Mouse (Mus musculus) pancreas, adult 10 weeks (tissue): ENCODE data around the gene Tceal8. TPM values are rescaled to one million over a fixed set of nuclear protein-coding genes. Genes with fewer than 3 reads are reported as not detected.

Experiments used
- polyA plus RNA-seq: library from polyadenylated mRNA; stranded (reverse); fragments of 350-450 nt; fragmentation: Illumina TruSeq; extraction: RNeasy Lipid Tissue Mini Kit (QIAGEN cat#74804); gene quantifications from one replicate; pipeline ENCODE4 v1.2.3, GENCODE M21; 2015; ENCODE audit warnings: low read depth, low replicate concordance; ENCODE audit not compliant: insufficient read depth

Gene Tceal8
- polyA plus RNA-seq = 17.8 TPM

DNA sequence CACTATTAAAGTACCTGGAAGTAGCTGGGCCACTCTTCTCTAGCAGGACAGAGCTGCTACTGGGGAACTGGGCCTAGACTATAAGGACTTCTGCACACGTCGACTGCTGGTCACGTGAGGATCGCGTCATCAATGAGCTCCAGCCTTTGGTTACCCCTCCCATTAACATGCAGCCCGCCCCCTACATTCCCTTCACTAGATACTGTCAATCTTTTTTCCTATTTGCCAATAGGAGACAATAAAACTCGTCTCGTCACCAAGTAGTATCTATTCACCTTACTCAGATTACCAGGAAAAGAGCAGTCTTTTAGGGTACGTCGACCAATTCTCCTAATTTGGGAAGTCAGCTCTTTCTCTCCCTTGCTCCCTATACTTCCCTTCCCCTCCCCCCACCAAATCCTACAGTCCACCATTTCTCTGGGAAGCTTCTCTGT, at the start of gene Tceal8:
Tceal8 (minus strand) TSS at position 225 of the 434 bp plus-strand sequence.

DNA sequence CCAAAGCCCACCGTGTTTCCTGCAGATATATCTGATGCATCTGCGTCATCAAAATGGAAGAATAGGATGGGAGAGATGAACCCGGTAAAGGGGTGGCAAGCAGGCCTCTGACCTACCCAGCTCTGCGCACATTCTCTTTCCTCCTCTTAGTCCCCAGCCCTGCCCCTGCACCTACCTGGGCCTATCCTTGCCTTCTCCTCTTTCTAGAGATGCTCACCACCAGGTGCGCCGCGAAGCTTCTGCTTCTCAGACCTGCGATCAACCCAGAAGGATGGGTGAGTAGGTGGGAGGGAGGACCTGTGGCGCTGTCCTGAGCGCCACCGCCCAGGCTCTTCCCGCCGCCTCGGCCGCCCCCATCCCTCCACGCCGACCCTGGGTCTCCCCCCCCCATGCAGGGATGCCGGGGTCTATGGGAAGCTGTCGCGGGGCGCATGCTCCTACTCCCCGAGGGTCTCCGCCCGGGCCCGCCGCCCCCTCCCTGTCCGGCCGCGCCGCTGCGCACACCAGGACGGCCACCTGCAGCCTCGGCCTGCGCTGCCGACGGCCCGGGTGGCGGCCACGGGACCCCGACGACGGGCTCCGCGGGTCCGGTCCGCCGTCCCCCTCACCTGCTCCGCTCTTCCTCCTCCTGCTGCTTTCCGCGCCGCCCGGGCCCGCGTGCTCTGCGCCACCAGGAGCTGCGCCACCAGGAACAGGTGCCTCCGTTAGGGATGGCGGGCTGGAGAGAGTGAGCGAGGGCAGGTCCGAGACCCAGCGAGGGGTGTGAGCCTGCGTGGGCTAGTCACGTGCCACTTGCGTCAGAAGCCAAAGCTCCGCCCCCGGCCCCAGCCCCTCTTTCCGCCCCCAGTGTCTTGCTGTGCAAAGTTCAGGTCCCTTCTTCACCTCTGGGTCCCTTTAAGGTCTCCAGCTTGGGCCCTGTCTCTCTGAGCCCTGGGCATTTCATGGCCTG, 42.9 kb upstream of the Tceal8 start, which contains the start of the genes Tceal7 and Bex1:
Tceal7 (plus strand) TSS at position 51 of the 949 bp plus-strand sequence.
Bex1 (minus strand) TSS at position 785 of the 949 bp plus-strand sequence.

DNA sequence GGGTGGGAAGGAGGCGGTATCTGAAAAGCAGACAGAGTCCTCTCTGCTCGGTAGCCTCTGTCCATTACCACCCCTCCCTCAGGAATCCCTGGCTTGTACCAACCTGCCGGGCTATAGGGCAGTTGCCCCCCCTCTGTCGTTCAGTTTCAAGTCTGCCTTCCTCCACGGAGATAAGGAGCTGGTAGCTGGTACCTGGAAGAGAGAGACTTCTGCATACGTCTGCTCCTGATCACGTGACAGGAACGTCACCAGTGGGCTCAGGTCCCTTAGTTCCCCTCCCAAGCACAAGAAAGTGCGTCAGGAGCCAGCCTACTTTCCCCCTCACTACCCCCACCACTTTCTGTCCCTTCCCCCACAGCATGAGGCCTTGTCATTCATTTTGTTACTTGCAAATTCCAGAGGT, 31.5 kb upstream of the Tceal8 start, which contains the start of gene Tceal5:
Tceal5 (minus strand) TSS at position 213 of the 403 bp plus-strand sequence.

DNA sequence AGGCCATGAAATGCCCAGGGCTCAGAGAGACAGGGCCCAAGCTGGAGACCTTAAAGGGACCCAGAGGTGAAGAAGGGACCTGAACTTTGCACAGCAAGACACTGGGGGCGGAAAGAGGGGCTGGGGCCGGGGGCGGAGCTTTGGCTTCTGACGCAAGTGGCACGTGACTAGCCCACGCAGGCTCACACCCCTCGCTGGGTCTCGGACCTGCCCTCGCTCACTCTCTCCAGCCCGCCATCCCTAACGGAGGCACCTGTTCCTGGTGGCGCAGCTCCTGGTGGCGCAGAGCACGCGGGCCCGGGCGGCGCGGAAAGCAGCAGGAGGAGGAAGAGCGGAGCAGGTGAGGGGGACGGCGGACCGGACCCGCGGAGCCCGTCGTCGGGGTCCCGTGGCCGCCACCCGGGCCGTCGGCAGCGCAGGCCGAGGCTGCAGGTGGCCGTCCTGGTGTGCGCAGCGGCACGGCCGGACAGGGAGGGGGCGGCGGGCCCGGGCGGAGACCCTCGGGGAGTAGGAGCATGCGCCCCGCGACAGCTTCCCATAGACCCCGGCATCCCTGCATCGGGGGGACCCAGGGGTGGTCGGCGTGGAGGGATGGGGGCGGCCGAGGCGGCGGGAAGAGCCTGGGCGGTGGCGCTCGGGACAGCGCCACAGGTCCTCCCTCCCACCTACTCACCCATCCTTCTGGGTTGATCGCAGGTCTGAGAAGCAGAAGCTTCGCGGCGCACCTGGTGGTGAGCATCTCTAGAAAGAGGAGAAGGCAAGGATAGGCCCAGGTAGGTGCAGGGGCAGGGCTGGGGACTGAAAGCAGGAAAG, 33.1 kb downstream of the Tceal8 start, which contains the start of gene Bex4:
Bex4 (plus strand) TSS at position 170 of the 813 bp plus-strand sequence.

Other genes with a start within 250 kb of the Tceal8 start
- gene Arxes2, start 178.5 kb downstream of the Tceal8 start, polyA plus RNA-seq = 3.7 TPM
- gene Arxes1, start 139.0 kb downstream of the Tceal8 start, polyA plus RNA-seq = not detected
- 17.4 TPM for gene Bex2, start 104.1 kb downstream of the Tceal8 start, polyA plus RNA-seq
- not detected for gene Nxf3, start 87.1 kb downstream of the Tceal8 start, polyA plus RNA-seq
- gene Bex4, start 33.3 kb downstream of the Tceal8 start, polyA plus RNA-seq = 5.6 TPM
- not detected for gene Tceal5, start 31.5 kb upstream of the Tceal8 start, polyA plus RNA-seq
- gene Tceal7, start 42.4 kb upstream of the Tceal8 start, polyA plus RNA-seq = not detected
- gene Bex1, start 43.2 kb upstream of the Tceal8 start, polyA plus RNA-seq = 1.6 TPM
- 70.5 TPM for gene Tceal9, start 72.7 kb upstream of the Tceal8 start, polyA plus RNA-seq
- 25.5 TPM for gene Bex3, start 97.9 kb upstream of the Tceal8 start, polyA plus RNA-seq